Mouse (Mus musculus) hindlimb bud, embryonic 11.5 days (tissue): ENCODE results near the gene Zglp1.

Source experiments
- DNase-seq: peaks from one replicate; pipeline ENCODE4 v3.0.0-alpha.2; 2012; ENCODE audit warnings: low read depth, low spot score; ENCODE audit errors: extremely low spot score

The Zglp1 gene

DNA sequence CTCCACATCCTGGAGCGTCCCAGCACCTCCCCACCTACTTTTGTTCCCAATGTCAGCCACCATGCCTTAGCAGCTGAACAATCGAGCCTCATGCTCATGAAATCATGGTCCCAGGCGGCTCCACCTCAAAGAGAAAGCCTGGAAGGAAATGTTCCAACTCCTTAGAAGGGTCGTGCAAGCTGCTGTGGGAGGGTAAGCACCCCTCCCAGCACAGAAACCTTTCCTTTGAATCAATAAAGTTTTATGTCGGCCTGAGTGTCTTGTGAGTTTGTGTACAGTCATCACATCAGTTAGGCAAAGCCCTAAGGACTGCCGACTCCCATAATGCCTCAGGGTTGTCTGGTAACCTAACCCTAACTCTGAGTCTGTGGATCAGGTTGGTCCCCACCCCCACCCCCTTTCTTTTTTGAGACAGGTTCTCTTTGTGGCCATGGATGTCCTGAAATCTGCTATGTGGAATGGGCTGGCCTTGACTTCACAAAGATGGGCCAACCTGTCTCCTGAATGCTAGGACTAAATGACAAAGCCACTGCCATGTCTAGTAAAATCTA, 38.3 kb downstream of the Zglp1 start:
- DNase-seq = no peak

GRCm38 (mm10) chr9:21027774-21028290, 39.1 kb downstream of the Zglp1 start:
- DNase-seq = no peak

GRCm38 (mm10) chr9:21026849-21027248, 40.0 kb downstream of the Zglp1 start:
- DNase-seq = no peak

- DNase-seq = no peak
Measured at GRCm38 (mm10) chr9:21025258-21025810, 41.6 kb downstream of the Zglp1 start.

- DNase-seq = no peak
Measured at GRCm38 (mm10) chr9:21022726-21023125, 44.2 kb downstream of the Zglp1 start.

DNA sequence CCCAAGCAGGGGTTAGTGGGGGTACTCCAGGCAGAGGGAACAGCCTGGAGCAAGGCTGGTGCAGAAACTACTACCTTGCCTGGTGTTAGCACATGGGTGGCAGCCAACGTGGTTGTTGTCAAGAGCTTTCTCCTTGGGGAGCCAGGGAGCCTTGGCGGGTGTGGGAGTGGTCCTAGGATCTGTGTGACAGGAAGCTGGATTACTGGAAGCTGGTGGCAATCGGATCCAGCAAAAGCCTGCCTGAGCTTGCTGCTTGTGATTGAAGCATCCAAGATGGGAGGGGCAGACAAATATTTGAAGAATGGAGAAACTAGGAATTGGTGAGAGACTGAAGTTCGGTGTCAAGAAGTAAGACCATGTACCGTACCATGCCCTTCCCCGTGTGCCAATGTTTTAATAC, 44.6 kb downstream of the Zglp1 start:
- DNase-seq = no peak

- DNase-seq = no peak
Measured at GRCm38 (mm10) chr9:21021363-21021762, 45.5 kb downstream of the Zglp1 start.

DNA sequence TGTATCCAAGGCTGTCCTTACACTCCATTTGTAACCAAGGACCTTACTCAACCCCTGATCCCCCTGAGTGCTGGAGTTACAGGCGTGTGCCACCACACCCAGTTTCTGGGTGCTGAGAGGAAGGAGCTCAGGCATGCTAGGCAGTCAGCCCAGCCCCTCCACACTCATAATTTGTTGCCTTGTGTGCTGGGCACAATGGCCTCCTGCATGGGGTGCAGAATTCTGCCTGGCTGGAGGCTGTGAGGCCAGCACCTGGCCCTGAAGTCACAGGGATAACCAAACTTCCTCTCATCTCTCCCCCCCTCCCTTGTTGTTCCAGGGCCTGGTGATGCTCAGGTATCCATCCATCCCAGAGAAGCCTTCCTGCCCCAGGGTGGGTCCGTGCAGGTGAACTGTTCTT, 48.3 kb downstream of the Zglp1 start:
- DNase-seq = no peak

DNA sequence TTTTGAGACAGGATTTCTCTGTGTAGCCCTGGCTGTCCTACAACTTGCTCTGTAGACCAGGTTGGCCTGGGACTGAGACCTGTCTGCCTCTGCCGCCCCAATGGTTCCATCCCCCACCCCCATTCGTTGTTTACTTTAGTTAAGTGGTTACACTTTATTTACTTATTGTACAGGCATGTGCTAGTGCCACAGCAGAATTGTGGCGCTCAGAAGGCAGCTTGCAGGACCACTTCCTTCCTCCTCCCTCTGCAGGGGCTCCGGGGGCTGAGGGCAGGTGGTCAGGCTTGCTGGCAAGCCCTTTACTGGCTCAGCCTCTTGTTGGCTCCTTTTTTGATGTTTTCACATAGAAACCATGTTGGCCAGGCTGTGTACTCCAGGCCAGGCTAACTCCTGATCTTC, 49.7 kb downstream of the Zglp1 start:
- no peak for DNase-seq

GRCm38 (mm10) chr9:21016331-21017176, 50.3 kb downstream of the Zglp1 start:
- DNase-seq = no peak

- DNase-seq = no peak
Measured at GRCm38 (mm10) chr9:21015571-21016130, 51.2 kb downstream of the Zglp1 start, which contains the start of gene Icam1. Icam1 (plus strand) TSS chr9:21015985.

GRCm38 (mm10) chr9:21014691-21015570, 52.0 kb downstream of the Zglp1 start:
- DNase-seq = no peak
